Mouse (Mus musculus) heart, adult 11 months (tissue): ENCODE measurements around the gene Phlpp1.

Experiments used
- DNase-seq: peaks from one replicate; pipeline ENCODE4 v3.0.0; 2022

Gene Phlpp1

GRCm38 (mm10) chr1:106395476-106395875 is 223.9 kb downstream of the Phlpp1 start:
- DNase-seq: peak; percentile 96

- peak; percentile 92 for DNase-seq
These were observed 229.5 kb downstream of the Phlpp1 start for GRCm38 (mm10) chr1:106400900-106401634.

- no peak for DNase-seq
These were observed 231.5 kb downstream of the Phlpp1 start for GRCm38 (mm10) chr1:106403011-106403501.

GRCm38 (mm10) chr1:106406852-106407251 is 235.3 kb downstream of the Phlpp1 start:
- no peak for DNase-seq

- DNase-seq: peak; percentile 96
These were observed 236.4 kb downstream of the Phlpp1 start for GRCm38 (mm10) chr1:106407963-106408440.

- DNase-seq: peak; percentile 64
These were observed 239.3 kb downstream of the Phlpp1 start for GRCm38 (mm10) chr1:106410858-106411257.

- DNase-seq: peak; percentile 31
These were observed 253.8 kb downstream of the Phlpp1 start for GRCm38 (mm10) chr1:106425128-106425936.

GRCm38 (mm10) chr1:106428170-106428569 is 256.6 kb downstream of the Phlpp1 start:
- peak; percentile 52 for DNase-seq

- peak; percentile 44 for DNase-seq
These were observed 257.0 kb downstream of the Phlpp1 start for GRCm38 (mm10) chr1:106428580-106428979.

GRCm38 (mm10) chr1:106433580-106433979 is 262.0 kb downstream of the Phlpp1 start:
- DNase-seq: no peak
